Mouse (Mus musculus) liver, postnatal 0 days (tissue): ENCODE results near the gene Wasf2.

Source experiments
- CTCF ChIP-seq: sonication (generic); IDR thresholded peaks from 2 replicates; pipeline ENCODE4 v1.5.1; 2016; ENCODE audit warnings: antibody characterized with exemption, low read depth
- EP300 ChIP-seq: IDR thresholded peaks from 2 replicates; pipeline ENCODE4 v1.6.1; 2016; ENCODE audit warnings: antibody characterized with exemption, low read depth, mild to moderate bottlenecking

DNA sequence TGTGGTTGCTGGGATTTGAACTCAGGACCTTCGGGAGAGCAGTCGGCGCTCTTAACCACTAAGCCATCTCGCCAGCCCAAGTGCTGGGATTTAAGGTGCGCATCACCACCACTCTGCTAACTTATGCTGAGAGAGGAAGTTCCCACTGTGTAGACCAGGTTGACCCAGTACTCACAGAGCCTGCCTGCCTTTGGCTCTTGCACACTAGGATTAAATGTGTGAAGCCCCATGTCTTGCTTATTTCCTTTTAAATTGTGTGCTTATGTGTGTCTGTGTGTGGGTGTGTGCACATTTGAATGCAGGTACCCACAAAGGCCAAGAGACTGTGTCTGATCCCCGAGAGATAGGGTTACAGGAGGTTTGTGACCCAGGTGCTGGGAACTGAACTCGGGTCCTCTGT, 23.6 kb upstream of the Wasf2 start:
- TF ChIP-seq CTCF (no peak), EP300 (no peak)
